Mouse (Mus musculus) midbrain, embryonic 11.5 days (tissue): ENCODE measurements at regions not wholly inside any gene's neighbourhood (a gene's known extent, or its start where the extent isn't known, plus 50 kb on each side); places are given as distances from the start of the nearest gene placed in this dataset.
A peak's percentile ranks its signal among the peaks of the same experiment; 100 is the strongest.

Source experiments
- ATAC-seq: fragments of 200-750 bp; cut with Nextera tagmentation; 2 replicates; pipeline ENCODE4 v1.8.0; 2017; ENCODE audit warnings: moderate TSS enrichment, moderate library complexity; ENCODE audit not compliant: low FRiP score
- DNase-seq: peaks from one replicate; pipeline ENCODE4 v3.0.0; 2015; ENCODE audit warnings: low spot score; ENCODE audit errors: missing footprints
- H3K27ac ChIP-seq: fragments of 300-500 bp; sonication (generic); 2 replicates; pipeline ENCODE4 v1.5.1; 2014; ENCODE audit warnings: low read depth, low read length
- H3K27me3 ChIP-seq: fragments of 300-500 bp; sonication (generic); 2 replicates; pipeline ENCODE4 v1.6.1; 2014; ENCODE audit warnings: mild to moderate bottlenecking, low read length, moderate library complexity, mixed read lengths; ENCODE audit not compliant: control insufficient read depth, insufficient read depth
- H3K36me3 ChIP-seq: fragments of 300-500 bp; sonication (generic); 2 replicates; pipeline ENCODE4 v1.6.1; 2014; ENCODE audit warnings: mild to moderate bottlenecking, low read length, moderate library complexity, mixed read lengths; ENCODE audit not compliant: control insufficient read depth, insufficient read depth
- H3K4me1 ChIP-seq: fragments of 300-500 bp; sonication (generic); 2 replicates; pipeline ENCODE4 v1.6.1; 2014; ENCODE audit warnings: low read length; ENCODE audit not compliant: control insufficient read depth, insufficient read depth
- H3K4me2 ChIP-seq: fragments of 300-500 bp; sonication (generic); 2 replicates; pipeline ENCODE4 v1.6.1; 2014; ENCODE audit warnings: mild to moderate bottlenecking, moderate library complexity
- H3K4me3 ChIP-seq: fragments of 300-500 bp; sonication (generic); 2 replicates; pipeline ENCODE4 v1.5.1; 2014; ENCODE audit warnings: low read depth, low read length
- H3K9ac ChIP-seq: fragments of 300-500 bp; sonication (generic); 2 replicates; pipeline ENCODE4 v1.6.1; 2014; ENCODE audit warnings: low read length
- H3K9me3 ChIP-seq: fragments of 300-500 bp; sonication (generic); 2 replicates; pipeline ENCODE4 v1.6.1; 2016; ENCODE audit warnings: low read length; ENCODE audit not compliant: control insufficient read depth
- WGBS: fragments of 180-500 bp; shearing (Covaris S2); extraction: QIAGEN DNeasy Blood & Tissue Kit; methylation state at CpG from one replicate; pipeline ENCODE4 v1.1.7; 2014; 5-methylcytosine and 5-hydroxymethylcytosine counted together

DNA sequence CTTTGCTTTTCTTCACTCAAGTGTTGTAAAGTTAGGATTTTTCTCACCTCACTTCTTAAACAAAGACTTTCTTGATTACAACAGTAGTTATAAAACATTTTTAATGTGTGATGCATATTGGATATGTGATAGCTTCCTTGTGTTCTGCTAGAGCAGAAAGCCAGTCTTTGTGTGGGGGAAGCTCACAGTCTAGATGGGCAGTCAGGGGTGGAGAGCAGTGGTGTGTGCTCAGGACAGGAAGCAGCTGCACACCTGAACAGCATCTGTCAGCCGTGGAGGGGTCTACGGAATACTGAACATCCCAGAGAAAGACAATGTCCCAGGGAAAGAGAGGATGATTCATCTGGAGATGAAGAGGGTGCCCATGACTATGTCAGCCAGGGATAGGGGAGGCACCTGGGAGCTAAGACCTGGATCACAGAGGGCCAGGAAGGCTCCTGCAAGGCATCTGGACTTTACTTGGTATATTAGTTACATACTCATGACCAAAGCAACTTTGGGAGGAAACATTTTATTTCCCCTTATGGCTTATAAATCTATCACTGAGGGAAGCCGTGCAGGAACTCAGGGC is 53.9 kb upstream of the Zfp648 start:
- WGBS = 89% methylated on average over 3 of the region's 3 CpGs
- H3K4me2 ChIP-seq = no peak overlapping the region
- ATAC-seq (no peak), DNase-seq (no peak)
- H3K36me3 ChIP-seq = no peaks in the 10 kb centered on the region
- no peak overlapping the region for H3K4me3 ChIP-seq
- H3K27ac ChIP-seq = no peak overlapping the region
- no peaks in the 10 kb centered on the region for H3K27me3 ChIP-seq
- H3K4me1 ChIP-seq = 0 out of 2 replicates have a peak, but pooled peaks cover 2% of the 10 kb centered on the region
- no peak overlapping the region for H3K9ac ChIP-seq
- no peaks in the 10 kb centered on the region for H3K9me3 ChIP-seq

DNA sequence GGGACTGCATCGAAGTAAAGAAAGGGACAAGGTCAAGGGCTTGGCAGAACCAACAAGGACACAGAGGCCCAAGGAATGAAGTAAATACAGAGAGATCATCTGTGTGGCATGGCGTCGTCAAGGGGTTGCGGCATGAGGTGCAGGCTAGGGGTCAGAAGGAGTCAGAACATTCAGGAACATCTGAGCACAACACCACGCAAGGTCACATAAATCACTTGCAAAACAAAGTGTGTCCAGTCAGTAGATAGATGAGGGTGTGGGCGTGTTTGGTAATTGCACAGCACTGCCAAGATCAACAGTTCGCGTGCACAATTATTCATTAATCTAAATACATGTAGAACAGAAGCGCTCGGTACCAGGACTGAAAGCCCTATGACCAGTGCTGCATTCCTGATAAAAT is 52.0 kb upstream of the Zfp648 start:
- H3K9ac ChIP-seq = no peak overlapping the region
- H3K36me3 ChIP-seq = no peaks in the 10 kb centered on the region
- no peak overlapping the region for H3K27ac ChIP-seq
- DNase-seq (no peak), ATAC-seq (no peak)
- H3K4me1 ChIP-seq = 0 out of 2 replicates have a peak, but pooled peaks cover 2% of the 10 kb centered on the region
- no peaks in the 10 kb centered on the region for H3K9me3 ChIP-seq
- H3K4me3 ChIP-seq = no peak overlapping the region
- H3K27me3 ChIP-seq = no peaks in the 10 kb centered on the region
- WGBS = 90% methylated on average over 10 of the region's 10 CpGs
- no peak overlapping the region for H3K4me2 ChIP-seq

DNA sequence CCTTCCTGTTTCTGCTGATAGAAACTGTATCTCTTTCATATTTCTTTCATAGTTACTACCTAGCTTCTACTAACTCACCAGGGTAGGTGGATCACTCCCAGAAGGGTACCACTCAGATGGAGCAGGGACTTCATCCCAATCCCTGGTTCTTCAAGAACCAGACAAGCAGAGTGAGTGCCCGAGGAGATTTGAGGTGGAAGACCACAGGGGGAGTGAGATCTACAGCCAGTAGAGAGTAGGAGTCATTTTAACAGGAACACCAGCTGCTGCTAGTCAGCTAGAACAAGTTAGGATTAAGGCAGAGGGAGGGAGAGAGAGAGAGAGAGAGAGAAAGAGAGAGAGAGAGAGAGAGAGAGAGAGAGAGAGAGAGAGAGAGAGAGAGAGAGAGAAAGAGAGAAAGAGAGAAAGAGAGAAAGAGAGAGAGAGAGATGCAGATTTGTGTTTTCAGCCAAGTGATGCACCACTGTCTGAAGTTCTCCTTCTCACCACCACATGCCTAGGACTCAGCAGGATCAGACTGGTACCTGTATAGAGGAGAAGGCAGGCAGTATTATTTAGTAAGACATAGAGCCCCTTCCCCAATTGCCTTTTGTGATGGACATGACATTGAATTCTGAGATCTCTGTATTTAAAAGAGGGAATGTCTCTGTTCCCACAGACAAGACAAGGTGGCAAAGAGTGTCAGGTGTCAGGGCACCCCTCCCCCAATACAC is 51.4 kb upstream of the Zfp648 start:
- no peaks in the 10 kb centered on the region for H3K27me3 ChIP-seq
- 65% methylated on average over 1 of the region's 1 CpGs for WGBS
- ATAC-seq (no peak), DNase-seq (no peak)
- H3K4me1 ChIP-seq = 0 out of 2 replicates have a peak, but pooled peaks cover 2% of the 10 kb centered on the region
- H3K27ac ChIP-seq = no peak overlapping the region
- H3K36me3 ChIP-seq = no peaks in the 10 kb centered on the region
- no peak overlapping the region for H3K9ac ChIP-seq
- no peak overlapping the region for H3K4me3 ChIP-seq
- H3K4me2 ChIP-seq = no peak overlapping the region
- no peaks in the 10 kb centered on the region for H3K9me3 ChIP-seq

DNA sequence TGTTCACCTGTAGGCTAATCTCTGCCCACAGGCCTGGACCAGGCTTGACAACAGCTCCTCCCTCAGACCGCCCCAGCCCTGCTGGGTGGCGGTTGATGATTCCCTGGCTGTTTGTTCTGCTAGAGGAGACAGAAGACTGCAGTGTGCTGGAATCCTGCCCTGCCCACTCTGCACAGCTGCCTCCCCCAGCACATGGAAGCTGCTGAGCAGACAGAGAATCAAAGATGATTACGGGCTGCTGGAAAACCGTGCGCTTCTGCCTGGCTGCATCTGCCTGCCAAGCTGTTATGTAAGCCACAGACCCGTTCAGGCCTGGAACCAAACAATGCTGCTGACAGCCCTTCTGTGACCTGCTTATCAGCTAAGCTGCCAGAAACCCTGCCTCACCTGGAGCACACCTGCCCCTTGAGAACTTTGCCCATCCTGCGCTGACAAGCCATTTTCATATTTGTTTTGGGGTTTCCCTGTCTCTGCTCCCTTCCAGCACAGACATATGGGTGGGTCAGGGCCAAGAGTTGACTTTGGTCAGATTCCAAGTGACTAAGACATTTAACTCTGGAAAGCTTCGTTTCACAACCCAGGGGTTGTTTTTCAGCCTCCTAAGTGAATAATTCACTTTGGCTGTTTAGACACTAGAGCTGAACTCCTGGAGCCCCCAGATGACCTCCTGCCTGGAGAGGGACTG is 50.7 kb upstream of the Zfp648 start:
- no peak for DNase-seq
- H3K4me3 ChIP-seq = no peak overlapping the region
- no peaks in the 10 kb centered on the region for H3K36me3 ChIP-seq
- no peak overlapping the region for H3K9ac ChIP-seq
- H3K4me2 ChIP-seq = no peak overlapping the region
- ATAC-seq = 0 out of 2 replicates have a peak, but pooled peaks have one; percentile 24
- H3K27me3 ChIP-seq = no peaks in the 10 kb centered on the region
- 0 out of 2 replicates have a peak, but pooled peaks cover 2% of the 10 kb centered on the region for H3K4me1 ChIP-seq
- no peaks in the 10 kb centered on the region for H3K9me3 ChIP-seq
- no peak overlapping the region for H3K27ac ChIP-seq
- 40% methylated on average over 8 of the region's 8 CpGs for WGBS
